Mouse (Mus musculus) cerebellum, adult 2 months (tissue): ENCODE measurements around the gene Crtc2.

Experiments
- CTCF ChIP-seq: fragments of 200-500 bp; IDR thresholded peaks from 2 replicates; pipeline ENCODE4 v1.5.1; 2011; ENCODE audit warnings: low read depth, mild to moderate bottlenecking, control low read depth, low read length, moderate library complexity, borderline replicate concordance; ENCODE audit not compliant: insufficient read depth
- POLR2A ChIP-seq: fragments of 200-500 bp; IDR thresholded peaks from 2 replicates; pipeline ENCODE4 v1.6.1; 2011; ENCODE audit warnings: low read length, control low read depth, borderline replicate concordance; ENCODE audit not compliant: insufficient read depth

DNA sequence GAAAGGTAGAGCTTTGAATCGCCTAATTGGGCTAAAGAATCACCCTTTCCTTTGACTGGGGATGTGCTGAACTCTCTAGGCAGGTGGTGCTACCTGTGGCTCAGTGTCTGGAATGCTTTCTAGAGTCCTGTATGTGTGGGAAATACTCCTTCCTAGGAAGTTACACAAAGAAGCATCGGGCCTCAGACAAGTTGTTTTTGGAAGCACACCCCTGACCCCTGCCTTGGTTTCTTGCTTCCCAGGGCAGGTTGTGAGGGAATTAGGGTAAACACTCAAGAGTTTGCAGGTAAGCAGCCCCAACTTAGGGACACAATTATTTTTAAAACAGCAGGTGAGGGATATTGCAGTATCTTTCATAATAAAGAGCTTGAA, 1.2 kb downstream of the Crtc2 start:
- no peak for TF ChIP-seq CTCF
- no peak for TF ChIP-seq POLR2A
